Mouse (Mus musculus): ENCODE data around the gene Cic. TPM values are rescaled to one million over a fixed set of nuclear protein-coding genes. Genes with fewer than 3 reads are reported as not detected.
A peak's percentile ranks its signal among the peaks of the same experiment; 100 is the strongest.

The Cic gene
- polyA plus RNA-seq, 1 experiment from 2014 or later = 31.5 TPM

- no peaks in the 10 kb centered on the region for H3K27me3 ChIP-seq (ENCODE audit: control insufficient read depth, insufficient read depth, low read length)
- peaks cover 64% of the 10 kb centered on the region for H3K36me3 ChIP-seq (ENCODE audit: control insufficient read depth, insufficient read depth, low read length)
- H3K27ac ChIP-seq (ENCODE audit: low read depth, low read length) = no peak overlapping the region
- ATAC-seq (replicated peaks; ENCODE audit: insufficient number of reproducible peaks, low FRiP score, low TSS enrichment) = no peak
- H3K4me3 ChIP-seq (ENCODE audit: low read depth, low read length) = no peak overlapping the region
- H3K4me2 ChIP-seq = no peak overlapping the region
- H3K4me1 ChIP-seq (ENCODE audit: control insufficient read depth, insufficient read depth, low read length) = peaks cover under 1% of the 10 kb centered on the region; the same call in 1 of the 2 replicates
- H3K9ac ChIP-seq (ENCODE audit: low read depth, low read length) = no peak overlapping the region
- 84% methylated on average over 1 of the region's 1 CpGs for WGBS (ENCODE audit: insufficient replicate concordance)
- H3K9me3 ChIP-seq (replicated peaks; ENCODE audit: control insufficient read depth, low read length) = no peaks in the 10 kb centered on the region
These were observed 39.8 kb upstream of the Cic start for GRCm38 (mm10) chr7:25227523-25228300.

GRCm38 (mm10) chr7:25230690-25231285 lies 36.7 kb upstream of the Cic start:
- Histone ChIP-seq H3K4me3 (ENCODE audit: low read depth, low read length) (no peak overlapping the region), H3K4me2 (no peak overlapping the region), H3K36me3 (ENCODE audit: control insufficient read depth, insufficient read depth, low read length) (peaks cover 56% of the 10 kb centered on the region), H3K4me1 (ENCODE audit: control insufficient read depth, insufficient read depth, low read length) (peaks cover under 1% of the 10 kb centered on the region; the same call in 1 of the 2 replicates), H3K27ac (ENCODE audit: low read depth, low read length) (no peak overlapping the region), H3K9ac (ENCODE audit: low read depth, low read length) (no peak overlapping the region), H3K27me3 (ENCODE audit: control insufficient read depth, insufficient read depth, low read length) (no peaks in the 10 kb centered on the region), H3K9me3 (replicated peaks; ENCODE audit: control insufficient read depth, low read length) (no peaks in the 10 kb centered on the region)
- ATAC-seq (replicated peaks; ENCODE audit: insufficient number of reproducible peaks, low FRiP score, low TSS enrichment) = no peak
- 86% methylated on average over 9 of the region's 9 CpGs for WGBS (ENCODE audit: insufficient replicate concordance)

- Histone ChIP-seq H3K4me1 (ENCODE audit: control insufficient read depth, insufficient read depth, low read length) (peaks cover 10% of the 10 kb centered on the region), H3K9me3 (replicated peaks; ENCODE audit: control insufficient read depth, low read length) (no peaks in the 10 kb centered on the region), H3K4me2 (no peak overlapping the region), H3K36me3 (ENCODE audit: control insufficient read depth, insufficient read depth, low read length) (peaks cover 46% of the 10 kb centered on the region), H3K27me3 (ENCODE audit: control insufficient read depth, insufficient read depth, low read length) (no peaks in the 10 kb centered on the region), H3K27ac (ENCODE audit: low read depth, low read length) (no peak overlapping the region), H3K4me3 (ENCODE audit: low read depth, low read length) (no peak overlapping the region), H3K9ac (ENCODE audit: low read depth, low read length) (no peak overlapping the region)
- 68% methylated on average over 5 of the region's 5 CpGs for WGBS (ENCODE audit: insufficient replicate concordance)
- no peak for ATAC-seq (replicated peaks; ENCODE audit: insufficient number of reproducible peaks, low FRiP score, low TSS enrichment)
These were observed 35.3 kb upstream of the Cic start for GRCm38 (mm10) chr7:25232101-25232648.

GRCm38 (mm10) chr7:25233061-25233460 lies 34.4 kb upstream of the Cic start:
- ATAC-seq (replicated peaks; ENCODE audit: insufficient number of reproducible peaks, low FRiP score, low TSS enrichment) = no peak
- H3K27me3 ChIP-seq (ENCODE audit: control insufficient read depth, insufficient read depth, low read length) = no peaks in the 10 kb centered on the region
- H3K9me3 ChIP-seq (replicated peaks; ENCODE audit: control insufficient read depth, low read length) = no peaks in the 10 kb centered on the region
- no peak overlapping the region for H3K9ac ChIP-seq (ENCODE audit: low read depth, low read length)
- peaks cover 40% of the 10 kb centered on the region for H3K36me3 ChIP-seq (ENCODE audit: control insufficient read depth, insufficient read depth, low read length)
- WGBS (ENCODE audit: insufficient replicate concordance) = 85% methylated on average over 2 of the region's 2 CpGs
- H3K27ac ChIP-seq (ENCODE audit: low read depth, low read length) = no peak overlapping the region
- H3K4me3 ChIP-seq (ENCODE audit: low read depth, low read length) = no peak overlapping the region
- H3K4me1 ChIP-seq (ENCODE audit: control insufficient read depth, insufficient read depth, low read length) = peaks cover 10% of the 10 kb centered on the region
- no peak overlapping the region for H3K4me2 ChIP-seq

GRCm38 (mm10) chr7:25235526-25235925 lies 32.0 kb upstream of the Cic start:
- Histone ChIP-seq H3K9ac (ENCODE audit: low read depth, low read length) (no peak overlapping the region), H3K36me3 (ENCODE audit: control insufficient read depth, insufficient read depth, low read length) (peaks cover 20% of the 10 kb centered on the region), H3K4me2 (no peak overlapping the region), H3K27me3 (ENCODE audit: control insufficient read depth, insufficient read depth, low read length) (no peaks in the 10 kb centered on the region), H3K9me3 (replicated peaks; ENCODE audit: control insufficient read depth, low read length) (no peaks in the 10 kb centered on the region), H3K27ac (ENCODE audit: low read depth, low read length) (no peak overlapping the region), H3K4me3 (ENCODE audit: low read depth, low read length) (no peak overlapping the region), H3K4me1 (ENCODE audit: control insufficient read depth, insufficient read depth, low read length) (peaks cover 12% of the 10 kb centered on the region)
- WGBS (ENCODE audit: insufficient replicate concordance) = 89% methylated on average over 5 of the region's 5 CpGs
- no peak for ATAC-seq (replicated peaks; ENCODE audit: insufficient number of reproducible peaks, low FRiP score, low TSS enrichment)

GRCm38 (mm10) chr7:25237249-25238014 lies 30.1 kb upstream of the Cic start, which contains the start of gene Gsk3a:
Gene Gsk3a, minus strand, starts transcription at chr7:25237851.
- peak within 1 kb of the TSS; percentile 83 for H3K4me3 ChIP-seq (ENCODE audit: low read depth, low read length)
- H3K36me3 ChIP-seq (ENCODE audit: control insufficient read depth, insufficient read depth, low read length) = 0 out of 2 replicates have a peak, but pooled peaks cover 7% of the 10 kb centered on the region
- WGBS (ENCODE audit: insufficient replicate concordance) = under 1% methylated on average over 60 of the region's 76 CpGs
- H3K27ac ChIP-seq (ENCODE audit: low read depth, low read length) = peak within 1 kb of the TSS; percentile 74
- peak; percentile 87 for ATAC-seq (replicated peaks; ENCODE audit: insufficient number of reproducible peaks, low FRiP score, low TSS enrichment)
- peaks cover 17% of the 10 kb centered on the region for H3K4me1 ChIP-seq (ENCODE audit: control insufficient read depth, insufficient read depth, low read length)
- H3K9me3 ChIP-seq (replicated peaks; ENCODE audit: control insufficient read depth, low read length) = no peaks in the 10 kb centered on the region
- H3K9ac ChIP-seq (ENCODE audit: low read depth, low read length) = peak within 1 kb of the TSS; percentile 97
- H3K27me3 ChIP-seq (ENCODE audit: control insufficient read depth, insufficient read depth, low read length) = no peaks in the 10 kb centered on the region
- H3K4me2 ChIP-seq = peak within 1 kb of the TSS; percentile 75

GRCm38 (mm10) chr7:25238015-25238706 lies 29.3 kb upstream of the Cic start:
- H3K4me3 ChIP-seq (ENCODE audit: low read depth, low read length) = peak overlapping the region; percentile 83
- no peaks in the 10 kb centered on the region for H3K27me3 ChIP-seq (ENCODE audit: control insufficient read depth, insufficient read depth, low read length)
- ATAC-seq (replicated peaks; ENCODE audit: insufficient number of reproducible peaks, low FRiP score, low TSS enrichment) = peak; percentile 88
- peak overlapping the region; percentile 75 for H3K4me2 ChIP-seq
- under 1% methylated on average over 23 of the region's 23 CpGs for WGBS (ENCODE audit: insufficient replicate concordance)
- H3K9ac ChIP-seq (ENCODE audit: low read depth, low read length) = peak overlapping the region; percentile 97
- H3K4me1 ChIP-seq (ENCODE audit: control insufficient read depth, insufficient read depth, low read length) = peaks cover 17% of the 10 kb centered on the region
- H3K27ac ChIP-seq (ENCODE audit: low read depth, low read length) = peak overlapping the region; percentile 74
- H3K36me3 ChIP-seq (ENCODE audit: control insufficient read depth, insufficient read depth, low read length) = peaks cover 12% of the 10 kb centered on the region
- H3K9me3 ChIP-seq (replicated peaks; ENCODE audit: control insufficient read depth, low read length) = no peaks in the 10 kb centered on the region

All from heart, embryonic 11.5 days (tissue).